Mouse (Mus musculus): ENCODE data around the gene Foxo6. TPM values are rescaled to one million over a fixed set of nuclear protein-coding genes. Genes with fewer than 3 reads are reported as not detected.

Foxo6 gene
- polyA plus RNA-seq, 1 experiment from 2014 or later = 1.2 TPM

DNA sequence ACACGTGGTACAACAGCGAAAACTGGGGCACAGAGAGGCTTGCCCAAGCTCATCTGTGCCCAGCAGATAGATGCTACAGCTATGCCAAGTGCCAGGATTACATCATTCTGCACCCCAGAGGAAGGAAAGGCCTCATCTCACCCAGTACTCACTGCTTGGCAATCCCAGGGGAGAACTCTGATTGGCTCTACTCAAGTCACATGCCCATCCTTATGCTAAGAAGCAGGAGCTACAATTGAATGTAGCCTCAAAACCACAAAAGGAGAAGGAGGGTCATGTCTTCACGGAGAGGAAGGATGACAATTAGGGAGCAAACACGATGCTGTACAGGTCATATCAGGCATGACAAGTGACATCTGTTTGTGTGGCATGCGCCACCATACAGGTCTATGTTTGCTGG is 26.2 kb upstream of the Foxo6 start:
- Histone ChIP-seq H3K4me1 (no peaks in the 10 kb centered on the region), H3K4me2 (no peak overlapping the region), H3K27ac (no peak overlapping the region), H3K36me3 (replicated peaks) (no peaks in the 10 kb centered on the region), H3K4me3 (no peak overlapping the region), H3K9me3 (no peaks in the 10 kb centered on the region), H3K27me3 (replicated peaks) (no peaks in the 10 kb centered on the region), H3K9ac (no peak overlapping the region)
- ATAC-seq (replicated peaks) = no peak
- WGBS = 80% methylated on average over 5 of the region's 5 CpGs

DNA sequence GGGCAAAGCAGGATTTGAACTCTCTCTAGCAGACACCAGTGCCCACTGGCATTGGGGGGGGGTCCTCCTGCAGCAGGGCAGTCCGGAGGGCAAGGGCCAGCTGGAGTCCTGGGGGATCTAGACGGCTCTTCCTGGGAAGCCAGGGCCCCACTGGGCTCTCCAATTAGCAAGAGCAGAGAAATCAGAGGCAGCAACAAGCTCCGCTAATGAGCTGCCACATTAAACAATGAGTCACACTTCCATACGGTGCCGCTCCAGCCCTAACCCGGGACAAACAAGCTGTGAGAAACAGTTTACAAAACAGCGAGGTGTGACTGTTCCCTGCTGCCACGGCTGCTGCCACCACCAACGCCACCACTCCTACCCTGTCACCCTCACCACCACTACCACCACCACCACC is 17.4 kb upstream of the Foxo6 start:
- Histone ChIP-seq H3K9me3 (no peaks in the 10 kb centered on the region), H3K4me2 (no peak overlapping the region), H3K27ac (no peak overlapping the region), H3K4me1 (no peaks in the 10 kb centered on the region), H3K27me3 (replicated peaks) (no peaks in the 10 kb centered on the region), H3K4me3 (no peak overlapping the region), H3K36me3 (replicated peaks) (no peaks in the 10 kb centered on the region), H3K9ac (no peak overlapping the region)
- WGBS = 30% methylated on average over 9 of the region's 9 CpGs
- ATAC-seq (replicated peaks) = no peak

DNA sequence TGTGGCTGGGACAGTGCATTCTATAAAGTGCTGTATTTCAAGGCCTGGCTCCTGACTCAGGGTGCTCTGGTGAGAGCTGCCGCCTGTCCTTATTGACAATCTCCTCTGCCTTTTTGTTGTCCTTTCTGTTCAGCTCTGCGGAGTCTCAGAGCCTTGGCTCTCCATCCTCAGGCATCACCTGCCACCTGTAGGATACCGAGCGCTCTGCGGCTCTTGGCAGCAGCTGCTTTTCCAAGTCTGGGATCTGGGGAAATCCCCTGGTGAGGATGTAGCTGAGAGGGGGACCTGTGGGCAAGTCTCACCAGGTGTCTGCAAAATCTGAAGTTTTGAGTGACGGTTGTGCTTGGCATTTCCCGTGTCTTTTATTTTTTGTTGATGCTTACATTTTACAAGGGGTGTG is 12.1 kb upstream of the Foxo6 start:
- ATAC-seq (replicated peaks) = no peak
- H3K36me3 ChIP-seq (replicated peaks) = no peaks in the 10 kb centered on the region
- WGBS = 53% methylated on average over 7 of the region's 7 CpGs

DNA sequence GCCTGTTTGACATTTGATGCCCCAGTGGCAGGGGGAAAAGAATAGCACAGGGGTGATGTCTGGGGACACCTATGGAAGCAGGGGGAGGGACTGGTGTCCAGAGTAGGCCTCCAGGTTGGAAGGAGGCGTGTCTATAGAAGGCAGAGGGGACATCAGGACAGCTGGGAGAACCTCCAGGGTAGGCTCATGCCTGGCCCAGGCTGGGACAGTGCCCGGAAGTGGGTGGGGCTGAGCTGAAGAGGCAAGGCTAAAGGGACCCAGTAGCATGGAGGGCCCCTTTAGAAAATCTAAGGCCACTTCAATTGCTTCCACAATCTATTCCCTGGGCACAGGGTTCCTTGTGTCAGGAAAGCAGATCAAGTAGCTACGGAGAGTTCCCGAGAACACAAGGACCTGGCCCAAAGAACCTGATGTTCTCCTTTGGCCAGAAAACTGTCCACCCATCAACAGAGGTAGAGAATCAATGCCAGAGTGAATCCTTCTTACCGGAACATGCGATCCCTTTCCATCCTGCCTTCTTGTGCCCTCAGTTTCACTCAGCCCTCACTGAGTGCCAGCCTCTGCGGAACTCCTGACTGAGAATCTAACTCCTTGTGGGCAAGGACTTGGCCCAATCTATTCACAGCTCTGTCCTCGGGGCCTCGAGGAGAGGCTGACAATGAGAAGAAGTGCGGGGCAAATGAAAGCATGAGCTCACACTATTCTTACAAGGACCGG is 4.1 kb upstream of the Foxo6 start:
- Histone ChIP-seq H3K9me3 (no peaks in the 10 kb centered on the region), H3K4me2 (no peak overlapping the region), H3K9ac (no peak overlapping the region), H3K36me3 (replicated peaks) (no peaks in the 10 kb centered on the region), H3K4me3 (no peak overlapping the region), H3K27ac (no peak overlapping the region), H3K27me3 (replicated peaks) (0 out of 2 replicates have a peak, but pooled peaks cover 4% of the 10 kb centered on the region), H3K4me1 (peaks cover 5% of the 10 kb centered on the region)
- WGBS = 83% methylated on average over 11 of the region's 11 CpGs
- ATAC-seq (replicated peaks) = no peak

More for the DNA sequence above, 12.1 kb upstream of the Foxo6 start:
- no peaks in the 10 kb centered on the region for H3K27me3 ChIP-seq (replicated peaks)
- no peak overlapping the region for H3K9ac ChIP-seq
- no peak overlapping the region for H3K27ac ChIP-seq
- no peaks in the 10 kb centered on the region for H3K4me1 ChIP-seq
- no peak overlapping the region for H3K4me3 ChIP-seq
- no peak overlapping the region for H3K4me2 ChIP-seq
- no peaks in the 10 kb centered on the region for H3K9me3 ChIP-seq

DNA sequence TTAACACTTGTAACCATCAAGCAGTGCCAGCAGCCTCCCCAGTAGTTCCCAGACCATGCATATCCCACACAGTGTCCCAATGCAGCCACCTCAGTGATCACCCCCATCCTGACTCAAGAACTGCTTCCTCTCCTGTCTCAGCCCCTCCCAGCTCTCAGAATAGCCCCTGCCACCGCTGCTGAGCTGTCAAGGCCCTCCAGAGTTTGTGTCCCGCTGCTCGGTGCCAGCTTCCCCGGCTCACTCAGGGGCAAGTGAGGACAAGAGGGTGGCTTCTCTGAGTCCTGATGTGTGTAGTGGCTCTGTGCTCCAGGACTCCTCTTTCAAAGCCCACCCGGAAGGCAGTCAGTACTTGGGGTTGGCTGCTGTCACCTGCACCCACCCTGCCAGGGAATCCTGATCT is 3.3 kb upstream of the Foxo6 start:
- Histone ChIP-seq H3K4me3 (no peak overlapping the region), H3K9me3 (no peaks in the 10 kb centered on the region), H3K27ac (no peak overlapping the region), H3K4me2 (no peak overlapping the region), H3K4me1 (peaks cover 13% of the 10 kb centered on the region), H3K27me3 (replicated peaks) (0 out of 2 replicates have a peak, but pooled peaks cover 4% of the 10 kb centered on the region), H3K36me3 (replicated peaks) (no peaks in the 10 kb centered on the region), H3K9ac (no peak overlapping the region)
- ATAC-seq (replicated peaks) = no peak
- 58% methylated on average over 5 of the region's 5 CpGs for WGBS

DNA sequence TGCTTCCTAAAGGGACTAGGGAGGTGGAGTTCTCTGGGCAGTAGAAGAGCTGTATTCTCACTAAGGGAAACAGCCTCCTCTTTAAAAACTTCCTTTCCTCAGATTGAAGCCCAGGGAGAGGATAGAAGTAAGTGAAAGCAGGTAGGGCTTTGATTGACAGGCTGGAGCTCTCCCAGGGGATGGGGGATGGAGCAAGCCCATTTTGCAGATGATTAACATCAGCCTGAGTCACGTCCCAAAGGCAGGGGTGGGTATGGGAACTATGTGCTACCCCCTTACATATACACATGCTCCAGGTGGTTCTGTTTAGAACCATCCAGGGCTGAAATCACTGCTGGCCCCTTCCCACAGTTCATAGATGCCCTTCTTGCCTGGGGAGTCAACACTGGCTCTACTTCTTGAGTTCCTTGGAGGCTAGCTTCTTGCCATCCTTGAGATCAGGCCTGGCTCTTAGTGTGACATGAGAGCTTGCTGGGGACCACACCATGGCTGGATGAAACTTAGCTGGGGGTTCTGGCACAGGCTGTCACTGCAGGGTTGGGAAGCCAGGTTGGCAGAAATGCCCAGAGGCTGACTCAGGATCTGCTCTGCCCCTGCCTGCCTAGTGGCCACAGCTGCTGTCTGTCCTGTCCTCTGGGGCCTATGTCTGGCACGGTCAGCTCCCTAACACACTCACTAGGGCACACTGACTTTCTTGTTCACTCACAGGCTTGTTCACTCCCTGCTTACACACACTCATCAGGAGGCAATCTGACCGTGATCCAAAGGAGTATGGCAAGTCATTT is 2.2 kb upstream of the Foxo6 start:
- no peaks in the 10 kb centered on the region for H3K9me3 ChIP-seq
- WGBS = 63% methylated on average over 3 of the region's 3 CpGs
- H3K36me3 ChIP-seq (replicated peaks) = no peaks in the 10 kb centered on the region
- H3K4me2 ChIP-seq = no peak overlapping the region
- 0 out of 2 replicates have a peak, but pooled peaks cover 4% of the 10 kb centered on the region for H3K27me3 ChIP-seq (replicated peaks)
- H3K4me3 ChIP-seq = no peak overlapping the region
- no peak for ATAC-seq (replicated peaks)
- H3K9ac ChIP-seq = no peak overlapping the region
- peaks cover 24% of the 10 kb centered on the region for H3K4me1 ChIP-seq
- H3K27ac ChIP-seq = no peak overlapping the region

DNA sequence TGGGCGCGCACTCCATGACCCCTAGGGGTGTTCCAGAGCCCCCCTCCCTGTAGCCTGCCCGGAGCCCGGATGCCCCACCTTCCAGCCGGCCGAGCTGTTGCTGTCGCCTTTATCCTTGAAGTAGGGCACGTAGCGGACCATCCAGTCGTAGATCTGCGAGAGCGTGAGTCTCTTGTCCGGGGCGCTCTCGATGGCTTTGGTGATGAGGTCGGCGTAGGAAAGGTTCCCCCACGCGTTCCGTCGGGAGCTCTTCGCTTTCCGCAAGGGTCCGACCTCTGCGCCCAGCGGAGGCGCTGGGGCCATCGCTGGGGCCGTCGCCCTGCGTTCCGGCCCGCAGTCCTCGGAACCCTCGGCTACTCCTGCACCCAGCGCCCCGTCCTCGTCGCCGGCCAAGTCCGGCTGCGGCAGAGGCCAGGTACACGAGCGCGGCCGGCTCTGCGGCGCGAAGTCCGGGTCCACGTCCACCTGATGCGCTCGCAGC is 348 bp downstream of the Foxo6 start:
- H3K27ac ChIP-seq = peak overlapping the region; percentile 83
- no peaks in the 10 kb centered on the region for H3K9me3 ChIP-seq
- peak overlapping the region; percentile 93 for H3K4me2 ChIP-seq
- H3K27me3 ChIP-seq (replicated peaks) = 0 out of 2 replicates have a peak, but pooled peaks cover 6% of the 10 kb centered on the region
- peaks cover 50% of the 10 kb centered on the region for H3K4me1 ChIP-seq
- H3K36me3 ChIP-seq (replicated peaks) = no peaks in the 10 kb centered on the region
- under 1% methylated on average over 53 of the region's 53 CpGs for WGBS
- ATAC-seq (replicated peaks) = no peak
- H3K4me3 ChIP-seq = peak overlapping the region; percentile 90
- peak overlapping the region; percentile 83 for H3K9ac ChIP-seq

DNA sequence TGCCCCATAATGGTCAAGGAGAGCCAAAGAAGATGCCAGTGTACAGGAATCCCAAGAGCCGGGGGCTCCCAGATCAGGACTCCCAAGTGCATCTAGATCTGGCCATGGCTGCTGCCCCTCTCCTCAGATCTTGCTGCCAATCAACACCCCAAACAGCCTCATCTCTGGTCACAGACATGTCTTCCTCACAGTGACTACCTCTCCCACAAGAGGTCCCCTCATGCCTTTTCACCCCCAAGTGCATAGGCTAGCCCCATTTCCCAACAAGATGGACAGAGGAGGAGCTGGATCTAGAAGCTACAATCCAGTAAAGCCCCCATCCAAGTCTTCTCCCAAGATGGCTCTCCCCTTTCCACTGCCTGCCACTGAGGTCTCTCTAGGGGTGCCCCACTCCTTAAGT is 1.4 kb downstream of the Foxo6 start:
- 0 out of 2 replicates have a peak, but pooled peaks cover 3% of the 10 kb centered on the region for H3K27me3 ChIP-seq (replicated peaks)
- H3K27ac ChIP-seq = no peak overlapping the region
- no peak for ATAC-seq (replicated peaks)
- WGBS = 81% methylated on average over 1 of the region's 1 CpGs
- H3K4me3 ChIP-seq = peak overlapping the region; percentile 90
- H3K36me3 ChIP-seq (replicated peaks) = no peaks in the 10 kb centered on the region
- H3K4me1 ChIP-seq = peaks cover 60% of the 10 kb centered on the region
- no peaks in the 10 kb centered on the region for H3K9me3 ChIP-seq
- 0 out of 2 replicates have a peak overlapping the region, but pooled peaks have one; percentile 83 for H3K9ac ChIP-seq
- peak overlapping the region; percentile 93 for H3K4me2 ChIP-seq

DNA sequence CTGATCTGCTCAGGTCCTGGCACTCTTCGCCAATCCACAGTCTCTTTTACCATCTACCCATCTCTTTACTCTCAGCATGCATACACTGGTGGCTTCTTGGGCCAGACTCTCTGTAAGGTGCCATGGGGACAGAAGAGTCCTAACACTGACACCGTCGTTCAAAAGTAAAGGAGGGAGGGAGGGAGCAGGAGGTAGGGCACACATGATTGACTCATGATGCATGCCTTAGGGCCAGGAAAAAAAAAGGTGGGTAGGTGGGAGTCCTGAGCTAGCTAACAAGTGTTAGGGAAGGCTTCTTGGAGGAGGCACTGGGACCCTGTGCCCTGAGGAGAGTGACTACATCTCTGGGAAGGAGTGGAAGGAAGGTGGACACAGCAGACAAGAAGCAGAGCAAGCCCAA is 1.9 kb downstream of the Foxo6 start:
- Histone ChIP-seq H3K4me1 (peaks cover 63% of the 10 kb centered on the region), H3K9ac (no peak overlapping the region), H3K9me3 (no peaks in the 10 kb centered on the region)

DNA sequence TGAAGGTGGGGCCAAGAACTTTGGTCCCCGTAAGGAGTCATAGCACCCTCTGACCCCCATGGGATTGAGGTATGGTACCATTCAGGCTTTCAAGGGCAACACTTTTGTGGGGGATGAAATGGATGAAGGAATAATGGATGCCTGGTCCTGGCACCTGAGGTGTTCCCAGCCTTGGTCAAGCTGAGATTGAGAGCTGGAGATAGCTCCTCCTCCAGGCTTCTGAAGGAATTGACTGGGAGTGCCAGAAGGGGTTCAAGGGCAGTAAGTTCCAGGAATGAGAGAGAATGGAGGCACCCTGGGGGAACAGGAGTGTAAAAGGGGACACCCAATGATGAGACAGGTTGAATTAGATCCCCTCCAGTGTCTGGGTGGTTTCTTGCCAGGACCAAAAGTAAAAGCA is 3.0 kb downstream of the Foxo6 start:
- 74% methylated on average over 1 of the region's 1 CpGs for WGBS

More for the DNA sequence above, 1.9 kb downstream of the Foxo6 start:
- Histone ChIP-seq H3K27me3 (replicated peaks) (0 out of 2 replicates have a peak, but pooled peaks cover 3% of the 10 kb centered on the region), H3K4me2 (peak overlapping the region; percentile 93), H3K27ac (no peak overlapping the region), H3K4me3 (peak overlapping the region; percentile 90), H3K36me3 (replicated peaks) (no peaks in the 10 kb centered on the region)
- 64% methylated on average over 3 of the region's 3 CpGs for WGBS
- no peak for ATAC-seq (replicated peaks)

DNA sequence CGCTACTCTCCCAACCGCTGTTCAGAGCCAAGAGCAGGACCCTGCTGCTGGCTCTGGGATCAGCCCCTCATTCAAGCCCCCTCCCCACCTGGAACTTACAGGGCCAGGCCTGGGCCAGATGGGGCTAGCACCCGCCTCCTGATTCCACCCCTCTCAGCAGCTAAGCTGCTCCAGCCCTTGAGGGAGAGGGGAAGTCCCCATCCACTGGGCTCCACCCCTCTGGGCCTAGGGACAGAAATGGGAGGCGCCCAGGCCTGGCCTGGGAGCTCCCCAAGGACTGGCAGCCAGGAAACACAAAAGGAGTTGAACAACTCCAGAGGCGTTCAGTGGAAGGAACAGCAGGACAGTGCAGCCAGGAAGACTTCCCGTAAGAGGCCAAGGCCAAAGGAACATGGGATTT is 4.0 kb downstream of the Foxo6 start:
- Histone ChIP-seq H3K9me3 (no peaks in the 10 kb centered on the region), H3K27ac (peak overlapping the region; percentile 66), H3K4me3 (peak overlapping the region; percentile 48), H3K27me3 (replicated peaks) (0 out of 2 replicates have a peak, but pooled peaks cover 3% of the 10 kb centered on the region), H3K36me3 (replicated peaks) (no peaks in the 10 kb centered on the region), H3K4me1 (peaks cover 63% of the 10 kb centered on the region), H3K9ac (peak overlapping the region; percentile 44), H3K4me2 (peak overlapping the region; percentile 93)
- ATAC-seq (replicated peaks) = peak; percentile 37
- WGBS = 8% methylated on average over 5 of the region's 6 CpGs

More for the DNA sequence above, 3.0 kb downstream of the Foxo6 start:
- H3K27ac ChIP-seq = no peak overlapping the region
- H3K4me2 ChIP-seq = peak overlapping the region; percentile 93
- H3K9ac ChIP-seq = no peak overlapping the region
- H3K4me1 ChIP-seq = peaks cover 63% of the 10 kb centered on the region
- no peaks in the 10 kb centered on the region for H3K9me3 ChIP-seq
- H3K4me3 ChIP-seq = no peak overlapping the region
- H3K36me3 ChIP-seq (replicated peaks) = no peaks in the 10 kb centered on the region
- H3K27me3 ChIP-seq (replicated peaks) = 0 out of 2 replicates have a peak, but pooled peaks cover 3% of the 10 kb centered on the region
- ATAC-seq (replicated peaks) = no peak

DNA sequence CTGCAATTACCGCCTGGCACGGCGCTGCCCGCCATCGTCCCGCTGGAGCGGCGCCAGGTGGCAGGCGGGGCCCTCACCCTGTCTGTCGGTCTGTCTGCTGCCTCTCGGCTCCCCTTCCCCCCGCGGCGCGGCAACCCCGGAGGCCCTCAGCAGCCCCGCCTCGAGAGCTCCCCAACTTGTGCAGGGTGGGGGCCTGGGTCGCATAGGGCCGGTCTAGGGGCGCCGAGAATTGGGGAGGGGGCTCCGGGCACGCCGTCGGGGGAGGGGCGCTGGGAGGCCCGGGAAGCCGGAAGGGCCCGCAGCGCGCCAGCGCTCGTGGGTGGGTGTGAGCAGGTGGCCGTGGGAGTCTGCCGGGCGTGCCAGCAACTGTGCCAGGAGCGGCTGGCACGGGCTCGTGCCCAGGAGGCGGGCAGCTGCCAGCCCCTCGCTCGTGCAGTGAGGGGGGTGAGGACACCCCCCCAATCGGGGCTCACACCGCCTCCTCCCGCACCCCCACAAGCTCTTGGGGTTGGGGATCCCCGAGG is 4.5 kb downstream of the Foxo6 start:
- peak overlapping the region; percentile 93 for H3K4me2 ChIP-seq
- ATAC-seq (replicated peaks) = peak; percentile 18
- H3K4me1 ChIP-seq = peaks cover 67% of the 10 kb centered on the region
- H3K36me3 ChIP-seq (replicated peaks) = no peaks in the 10 kb centered on the region
- no peaks in the 10 kb centered on the region for H3K9me3 ChIP-seq
- WGBS = 1% methylated on average over 35 of the region's 47 CpGs
- H3K27ac ChIP-seq = peak overlapping the region; percentile 66
- 0 out of 2 replicates have a peak, but pooled peaks cover 3% of the 10 kb centered on the region for H3K27me3 ChIP-seq (replicated peaks)
- peak overlapping the region; percentile 44 for H3K9ac ChIP-seq
- peak overlapping the region; percentile 48 for H3K4me3 ChIP-seq

Data from midbrain, embryonic 15.5 days (tissue).